Mouse (Mus musculus) heart, embryonic 13.5 days (tissue): ENCODE measurements around the gene Mill2. TPM values are rescaled to one million over a fixed set of nuclear protein-coding genes. Genes with fewer than 3 reads are reported as not detected.

Experiments used
- ATAC-seq: fragments of 200-750 bp; cut with Nextera tagmentation; 2 replicates; pipeline ENCODE4 v1.8.0; 2017; ENCODE audit warnings: moderate TSS enrichment; ENCODE audit not compliant: insufficient number of reproducible peaks, low FRiP score, low TSS enrichment; ENCODE audit errors: extremely low read depth
- H3K27ac ChIP-seq: fragments of 300-500 bp; sonication (generic); replicated peaks from 2 replicates; pipeline ENCODE4 v1.5.1; 2015; ENCODE audit warnings: moderate library complexity, mild to moderate bottlenecking, inconsistent platforms
- H3K27me3 ChIP-seq: fragments of 300-500 bp; sonication (generic); replicated peaks from 2 replicates; pipeline ENCODE4 v1.6.1; 2015; ENCODE audit warnings: mild to moderate bottlenecking, inconsistent platforms
- H3K36me3 ChIP-seq: fragments of 300-500 bp; sonication (generic); 2 replicates; pipeline ENCODE4 v1.6.1; 2015; ENCODE audit warnings: mild to moderate bottlenecking, inconsistent platforms
- H3K4me1 ChIP-seq: fragments of 300-500 bp; sonication (generic); 2 replicates; pipeline ENCODE4 v1.6.1; 2015; ENCODE audit warnings: inconsistent platforms
- H3K4me2 ChIP-seq: fragments of 300-500 bp; sonication (generic); 2 replicates; pipeline ENCODE4 v1.6.1; 2015; ENCODE audit warnings: inconsistent platforms, mild to moderate bottlenecking, moderate library complexity
- H3K4me3 ChIP-seq: fragments of 300-500 bp; sonication (generic); 2 replicates; pipeline ENCODE4 v1.5.1; 2015; ENCODE audit warnings: moderate library complexity, mild to moderate bottlenecking, inconsistent platforms
- H3K9ac ChIP-seq: fragments of 300-500 bp; sonication (generic); 2 replicates; pipeline ENCODE4 v1.6.1; 2015; ENCODE audit warnings: inconsistent platforms, mild to moderate bottlenecking, moderate library complexity
- H3K9me3 ChIP-seq: fragments of 300-500 bp; sonication (generic); 2 replicates; pipeline ENCODE4 v1.6.1; 2016; ENCODE audit warnings: inconsistent platforms
- WGBS: fragments of 180-500 bp; shearing (Covaris S2); methylation state at CpG from one replicate; pipeline ENCODE4 v1.1.7; 2015; ENCODE audit warnings: mixed read lengths; 5-methylcytosine and 5-hydroxymethylcytosine counted together
- polyA plus RNA-seq: library from polyadenylated mRNA; unstranded; fragments of >200 nt; fragmentation: Nextera tagmentation; extraction: Ambion mirVana; gene quantifications from 2 replicates; pipeline ENCODE4 v1.2.1, GENCODE M21; 2015

Gene Mill2
- polyA plus RNA-seq, 1 experiment from 2014 or later: 0.16 TPM

DNA sequence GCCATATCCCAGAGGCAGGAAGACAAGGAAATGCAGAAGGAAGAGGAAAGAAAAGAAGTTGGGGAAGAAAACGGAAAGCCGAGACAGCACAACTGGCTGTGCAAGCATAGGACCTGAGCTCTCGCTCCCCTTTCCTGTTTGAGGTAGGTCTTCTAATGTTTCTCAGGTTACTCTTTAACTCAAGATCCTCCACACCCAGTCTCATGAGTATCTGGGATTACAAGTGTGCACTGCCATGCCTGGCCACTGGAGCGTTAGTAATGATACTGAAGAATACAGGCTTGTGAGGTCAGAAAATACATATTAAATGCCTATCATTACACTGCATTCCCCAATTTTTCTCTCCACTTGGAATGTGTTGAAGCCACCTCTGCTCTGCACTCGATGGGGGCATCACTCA lies 35.6 kb downstream of the Mill2 start:
- no peak overlapping the region for H3K27ac ChIP-seq
- H3K4me3 ChIP-seq: no peak overlapping the region
- no peaks in the 10 kb centered on the region for H3K9me3 ChIP-seq
- no peak overlapping the region for H3K4me2 ChIP-seq
- ATAC-seq: no peak
- H3K27me3 ChIP-seq: peaks cover 16% of the 10 kb centered on the region
- 77% methylated on average over 5 of the region's 5 CpGs for WGBS
- no peaks in the 10 kb centered on the region for H3K36me3 ChIP-seq
- H3K4me1 ChIP-seq: peaks cover 8% of the 10 kb centered on the region
- H3K9ac ChIP-seq: no peak overlapping the region

DNA sequence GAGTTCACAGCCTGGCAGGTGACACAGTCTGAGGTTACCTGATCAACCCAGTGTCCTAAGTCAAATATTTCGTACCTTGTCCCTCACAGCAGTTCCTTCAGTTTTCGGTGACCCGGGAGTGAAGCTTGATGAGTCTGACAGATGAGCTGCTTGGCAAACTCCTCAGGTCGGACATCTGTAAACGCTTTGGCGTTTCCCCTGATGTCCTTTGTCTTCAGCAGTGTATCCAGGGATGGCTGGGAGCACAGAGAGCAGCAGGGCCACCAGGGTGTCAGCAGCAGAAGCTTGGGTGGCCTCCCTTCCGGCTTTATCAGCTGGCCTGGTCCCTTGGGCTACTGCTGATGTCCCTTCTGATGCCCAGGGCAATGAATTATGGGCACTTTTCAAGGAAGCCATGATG lies 38.9 kb downstream of the Mill2 start:
- H3K27me3 ChIP-seq: peaks cover 7% of the 10 kb centered on the region; the same call in 1 of the 2 replicates
- no peaks in the 10 kb centered on the region for H3K36me3 ChIP-seq
- 66% methylated on average over 7 of the region's 7 CpGs for WGBS
- H3K4me2 ChIP-seq: no peak overlapping the region
- H3K27ac ChIP-seq: no peak overlapping the region
- H3K4me1 ChIP-seq: no peaks in the 10 kb centered on the region
- H3K9me3 ChIP-seq: no peaks in the 10 kb centered on the region
- no peak for ATAC-seq
- no peak overlapping the region for H3K4me3 ChIP-seq
- H3K9ac ChIP-seq: no peak overlapping the region

DNA sequence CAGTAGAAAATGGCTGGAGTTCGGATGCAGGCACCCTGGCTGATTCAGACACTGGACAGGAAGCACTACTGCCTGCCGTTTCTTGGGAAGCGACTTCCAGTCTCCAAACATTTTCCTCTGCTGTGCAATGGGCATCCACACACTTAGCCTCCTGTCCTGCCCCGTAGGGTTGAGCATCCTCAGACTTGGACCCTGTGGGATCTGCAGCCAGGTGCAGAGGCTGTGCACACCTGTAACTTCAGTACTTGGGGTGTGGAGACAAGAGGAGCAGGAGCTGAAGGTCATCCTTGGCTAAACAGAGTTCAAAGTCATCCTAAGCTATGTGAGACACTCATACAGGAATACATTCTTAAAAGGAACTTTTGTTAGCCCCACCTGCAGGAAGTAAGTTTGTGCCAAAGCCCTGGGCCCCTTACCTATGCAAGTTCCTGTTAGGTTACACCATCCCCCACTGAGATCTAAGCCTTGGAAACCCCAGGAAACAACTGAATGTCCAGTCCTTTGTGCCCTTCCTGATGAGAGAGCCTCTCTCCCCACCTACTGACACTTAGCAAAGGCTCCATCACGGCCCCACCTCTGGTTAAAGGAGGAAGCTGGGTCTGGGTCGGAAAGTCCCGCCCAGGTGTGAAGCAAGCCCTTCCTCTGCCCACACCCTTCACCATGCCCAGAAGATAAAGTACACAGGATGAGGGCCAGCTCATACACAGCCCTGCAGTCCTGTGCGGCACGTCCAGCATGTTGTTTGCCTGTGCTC lies 44.4 kb downstream of the Mill2 start:
- no peak overlapping the region for H3K4me2 ChIP-seq
- H3K27ac ChIP-seq: no peak overlapping the region
- 40% methylated on average over 9 of the region's 9 CpGs for WGBS
- no peak for ATAC-seq
- peak overlapping the region; percentile 33; the same call in 1 of the 2 replicates for H3K9ac ChIP-seq
- H3K9me3 ChIP-seq: no peaks in the 10 kb centered on the region
- H3K27me3 ChIP-seq: no peaks in the 10 kb centered on the region
- no peaks in the 10 kb centered on the region for H3K36me3 ChIP-seq
- H3K4me3 ChIP-seq: no peak overlapping the region
- peaks cover 3% of the 10 kb centered on the region; the same call in 1 of the 2 replicates for H3K4me1 ChIP-seq

DNA sequence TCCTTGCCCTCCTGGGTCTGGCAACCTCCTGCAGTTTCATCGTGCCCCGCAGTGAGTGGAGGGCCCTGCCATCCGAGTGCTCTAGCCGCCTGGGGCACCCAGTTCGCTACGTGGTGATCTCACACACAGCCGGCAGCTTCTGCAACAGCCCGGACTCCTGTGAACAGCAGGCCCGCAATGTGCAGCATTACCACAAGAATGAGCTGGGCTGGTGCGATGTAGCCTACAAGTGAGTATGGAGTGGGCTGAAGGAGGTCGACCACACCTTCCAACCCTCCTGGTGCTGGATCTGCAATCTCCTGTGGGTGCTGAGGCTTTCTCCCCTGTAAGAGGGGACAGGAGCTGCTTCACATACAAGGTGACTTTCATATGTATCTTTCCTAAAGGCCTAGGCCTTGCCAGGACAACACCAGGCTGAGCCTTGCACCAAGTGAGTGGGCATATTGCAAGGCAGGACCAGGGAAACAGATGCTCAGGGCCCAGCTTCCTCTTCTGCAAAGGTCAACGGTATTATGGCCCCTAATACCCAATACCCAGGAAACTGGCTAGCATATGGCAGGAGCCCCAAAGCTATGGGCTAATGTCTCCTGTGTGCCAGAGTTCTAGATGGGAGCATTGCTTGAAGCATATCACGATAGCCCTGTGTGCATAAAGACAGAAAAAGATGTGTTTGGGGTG lies 45.1 kb downstream of the Mill2 start:
- Histone ChIP-seq H3K9ac (peak overlapping the region; percentile 33; the same call in 1 of the 2 replicates), H3K9me3 (no peaks in the 10 kb centered on the region), H3K4me1 (peaks cover 3% of the 10 kb centered on the region; the same call in 1 of the 2 replicates), H3K36me3 (no peaks in the 10 kb centered on the region; the same call in 1 of the 2 replicates), H3K4me2 (no peak overlapping the region), H3K27me3 (no peaks in the 10 kb centered on the region), H3K4me3 (no peak overlapping the region), H3K27ac (no peak overlapping the region)
- WGBS: 59% methylated on average over 13 of the region's 13 CpGs
- ATAC-seq: no peak

DNA sequence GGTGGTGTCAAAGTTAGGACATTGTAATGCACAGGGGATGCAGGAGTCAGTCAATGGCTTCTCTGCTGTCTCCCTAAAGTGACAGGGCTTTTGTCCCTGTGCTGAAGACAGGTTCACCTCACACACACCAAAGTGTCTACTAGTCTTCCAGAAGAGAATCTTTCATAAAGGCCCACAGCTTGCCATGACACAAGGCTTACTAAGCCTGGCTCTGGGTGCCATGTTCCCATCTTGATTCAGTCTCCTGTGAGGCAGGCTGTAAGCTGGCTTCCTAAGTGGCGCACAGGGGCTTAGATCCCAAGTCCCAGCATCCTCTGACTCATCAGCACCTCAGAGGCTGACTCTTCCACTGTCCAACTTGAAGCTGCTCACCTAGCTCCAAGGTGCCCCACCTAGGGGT lies 47.2 kb downstream of the Mill2 start:
- ATAC-seq: no peak
- WGBS: 92% methylated on average over 1 of the region's 1 CpGs

DNA sequence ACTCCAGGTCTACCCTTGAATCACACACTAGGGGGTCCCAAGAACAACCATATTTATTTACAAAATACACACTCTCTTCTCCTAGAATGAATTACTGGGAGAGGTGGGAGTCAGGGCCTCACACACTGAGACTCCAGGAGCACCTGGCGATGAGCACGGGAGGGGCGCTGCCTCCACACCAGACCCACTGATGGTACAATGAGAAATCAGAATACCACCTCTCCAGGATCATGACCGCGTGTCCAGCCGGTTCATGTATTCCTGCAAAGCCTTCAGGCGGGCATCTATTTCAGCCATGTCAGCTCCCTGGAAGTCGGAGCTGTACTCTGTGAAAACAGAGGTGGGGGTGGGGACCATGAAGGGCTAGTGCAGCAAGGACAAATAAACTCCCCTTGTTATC lies 51.1 kb downstream of the Mill2 start:
- H3K9me3 ChIP-seq: no peaks in the 10 kb centered on the region
- H3K27me3 ChIP-seq: peaks cover 25% of the 10 kb centered on the region
- H3K36me3 ChIP-seq: peaks cover 8% of the 10 kb centered on the region; the same call in 1 of the 2 replicates
- peaks cover 23% of the 10 kb centered on the region for H3K4me1 ChIP-seq
- no peak overlapping the region for H3K27ac ChIP-seq
- H3K9ac ChIP-seq: no peak overlapping the region
- 94% methylated on average over 8 of the region's 8 CpGs for WGBS
- no peak overlapping the region for H3K4me3 ChIP-seq
- no peak for ATAC-seq
- no peak overlapping the region for H3K4me2 ChIP-seq

More for the DNA sequence above, 47.2 kb downstream of the Mill2 start:
- H3K9ac ChIP-seq: no peak overlapping the region
- peaks cover 8% of the 10 kb centered on the region; the same call in 1 of the 2 replicates for H3K36me3 ChIP-seq
- no peak overlapping the region for H3K27ac ChIP-seq
- no peak overlapping the region for H3K4me2 ChIP-seq
- no peaks in the 10 kb centered on the region for H3K9me3 ChIP-seq
- no peak overlapping the region for H3K4me3 ChIP-seq
- H3K4me1 ChIP-seq: peaks cover 3% of the 10 kb centered on the region; the same call in 1 of the 2 replicates
- no peaks in the 10 kb centered on the region for H3K27me3 ChIP-seq

DNA sequence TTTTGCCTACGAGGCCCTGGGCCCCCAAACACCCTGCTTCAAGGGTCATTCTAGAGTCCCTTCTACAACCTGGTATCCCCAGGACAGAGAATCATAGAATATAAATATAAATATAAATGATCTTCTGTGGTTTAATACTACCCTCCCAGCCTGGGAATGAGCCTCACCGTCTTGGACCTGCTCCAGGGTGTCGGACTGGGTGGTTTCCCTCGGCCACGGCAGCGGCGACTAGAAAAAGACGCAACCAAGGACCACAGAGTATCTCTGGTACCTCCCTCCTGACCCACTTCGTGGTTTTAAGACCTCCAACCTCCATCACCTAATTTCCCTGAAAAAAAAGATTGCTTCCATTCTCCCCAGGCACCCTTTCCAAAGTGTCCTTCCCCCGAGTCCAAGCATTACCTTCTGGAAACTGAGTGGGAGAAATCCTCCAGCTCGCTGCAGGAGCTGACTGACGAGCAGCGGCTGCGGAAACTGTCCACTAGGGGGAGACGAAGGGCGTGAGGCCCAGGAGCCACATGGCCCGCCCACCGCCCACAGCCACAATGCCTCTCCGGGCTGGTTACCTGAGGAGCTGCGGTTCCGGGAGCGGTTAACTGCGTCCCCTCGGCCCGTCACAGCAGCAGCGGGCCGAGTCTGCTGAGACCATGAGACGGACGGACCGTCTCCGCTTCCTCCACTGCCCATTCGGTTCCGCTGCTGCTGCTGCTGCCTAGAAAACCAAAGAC lies 52.3 kb downstream of the Mill2 start:
- Histone ChIP-seq H3K9me3 (no peaks in the 10 kb centered on the region), H3K4me2 (peak overlapping the region; percentile 80), H3K4me3 (peak overlapping the region; percentile 52), H3K36me3 (peaks cover 11% of the 10 kb centered on the region; the same call in 1 of the 2 replicates), H3K9ac (peak overlapping the region; percentile 79), H3K4me1 (peaks cover 23% of the 10 kb centered on the region), H3K27ac (no peak overlapping the region), H3K27me3 (peaks cover 25% of the 10 kb centered on the region)
- WGBS: 17% methylated on average over 33 of the region's 33 CpGs
- ATAC-seq: no peak

DNA sequence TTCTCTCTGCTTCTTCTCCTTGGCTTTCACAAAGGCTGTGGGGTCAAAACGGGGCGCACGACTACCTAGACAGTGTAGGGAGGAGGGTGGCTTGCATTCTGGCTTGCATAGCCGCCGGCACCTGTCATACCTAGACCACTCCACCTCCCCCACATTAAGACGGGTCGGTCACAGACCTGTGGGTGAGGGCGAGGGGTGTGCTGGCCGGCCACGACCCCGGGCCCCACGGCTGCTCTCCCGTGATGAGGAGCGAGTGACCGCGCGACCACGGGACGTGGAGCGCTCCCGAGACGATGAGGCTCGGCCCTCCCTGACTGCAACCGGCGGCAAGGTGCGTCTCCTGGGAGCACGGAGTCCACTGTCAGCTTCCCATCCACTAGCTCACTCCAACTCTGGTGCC lies 53.2 kb downstream of the Mill2 start:
- ATAC-seq: no peak

DNA sequence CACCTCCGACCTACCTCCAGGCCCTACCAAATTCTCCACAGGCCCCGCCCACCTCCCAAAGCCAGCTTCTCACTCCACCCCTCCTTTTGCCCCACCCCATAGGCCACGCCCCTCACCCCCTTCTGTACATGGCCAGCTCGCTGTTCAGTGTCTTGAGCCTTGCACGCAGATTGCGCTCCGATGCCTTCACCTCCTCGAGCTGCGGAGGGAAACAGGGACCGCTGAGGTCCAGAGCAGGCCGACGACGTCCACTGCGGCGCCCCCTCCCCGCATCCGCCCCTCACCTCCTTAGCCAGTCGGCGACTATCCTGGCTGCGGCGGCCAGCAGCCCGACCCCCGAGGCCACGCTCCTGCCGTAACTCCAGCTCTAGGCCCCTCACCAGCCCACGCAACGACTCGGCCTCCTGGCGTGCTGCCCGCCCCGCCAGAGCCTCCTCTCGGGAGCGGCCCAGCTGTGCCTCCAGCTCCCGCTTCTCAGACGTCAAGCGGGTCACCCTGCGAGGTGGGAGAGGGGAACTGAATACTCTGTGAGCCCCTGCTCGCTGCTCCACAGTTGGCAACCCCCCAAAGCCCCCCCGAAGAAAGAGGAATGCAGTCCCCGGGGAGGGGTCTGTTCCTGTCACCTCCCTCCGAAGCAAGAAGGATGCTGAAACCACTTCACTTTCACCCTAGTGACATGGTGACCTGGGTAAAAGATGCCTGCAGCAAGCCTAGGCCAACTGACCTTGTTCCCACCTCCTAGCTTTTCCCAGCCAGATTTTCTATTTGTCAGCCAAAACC lies 54.1 kb downstream of the Mill2 start:
- WGBS: 1% methylated on average over 41 of the region's 41 CpGs
- Histone ChIP-seq H3K9me3 (no peaks in the 10 kb centered on the region), H3K27me3 (peaks cover 25% of the 10 kb centered on the region), H3K4me2 (peak overlapping the region; percentile 80), H3K4me1 (peaks cover 23% of the 10 kb centered on the region), H3K4me3 (peak overlapping the region; percentile 52), H3K9ac (peak overlapping the region; percentile 78), H3K27ac (no peak overlapping the region), H3K36me3 (peaks cover 28% of the 10 kb centered on the region)
- ATAC-seq: peak; percentile 26; the same call in 1 of the 2 replicates

More for the DNA sequence above, 53.2 kb downstream of the Mill2 start:
- no peak overlapping the region for H3K27ac ChIP-seq
- WGBS: 30% methylated on average over 27 of the region's 27 CpGs
- H3K4me1 ChIP-seq: peaks cover 23% of the 10 kb centered on the region
- H3K4me3 ChIP-seq: peak overlapping the region; percentile 52; the same call in 1 of the 2 replicates
- peaks cover 25% of the 10 kb centered on the region for H3K27me3 ChIP-seq
- H3K9me3 ChIP-seq: no peaks in the 10 kb centered on the region
- H3K4me2 ChIP-seq: peak overlapping the region; percentile 80
- peaks cover 19% of the 10 kb centered on the region for H3K36me3 ChIP-seq
- H3K9ac ChIP-seq: no peak overlapping the region; the same call in 1 of the 2 replicates

DNA sequence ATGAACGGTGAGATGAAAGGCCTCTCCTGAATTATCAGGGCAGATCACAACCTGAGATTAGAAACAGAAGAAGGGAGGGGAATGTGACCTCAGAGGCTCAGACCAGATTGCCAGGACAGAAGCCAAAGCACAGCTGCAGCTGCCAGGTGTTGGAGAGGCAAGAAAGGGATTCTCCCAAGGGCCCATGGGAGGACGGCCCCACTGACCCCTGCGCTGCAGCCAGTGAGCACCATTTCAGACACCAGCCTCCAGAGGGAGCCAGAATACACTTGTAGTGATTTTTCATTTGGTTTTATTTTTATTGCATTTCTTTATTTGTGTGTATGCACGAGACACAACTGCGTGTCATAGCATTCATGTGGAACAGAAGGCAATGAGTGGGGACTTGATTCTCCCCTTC lies 56.8 kb downstream of the Mill2 start:
- no peak overlapping the region for H3K27ac ChIP-seq
- no peak for ATAC-seq
- H3K9me3 ChIP-seq: no peaks in the 10 kb centered on the region
- no peak overlapping the region for H3K9ac ChIP-seq
- H3K4me3 ChIP-seq: no peak overlapping the region
- peaks cover 23% of the 10 kb centered on the region for H3K4me1 ChIP-seq
- 53% methylated on average over 5 of the region's 5 CpGs for WGBS
- H3K36me3 ChIP-seq: peaks cover 45% of the 10 kb centered on the region
- no peak overlapping the region for H3K4me2 ChIP-seq
- peaks cover 25% of the 10 kb centered on the region for H3K27me3 ChIP-seq
